Mouse (Mus musculus) myocyte (in vitro differentiated cells): Measurements from ENCODE around the gene Ddx46.

Experiments used
- CEBPB ChIP-seq: IDR thresholded peaks from 2 replicates; pipeline ENCODE4 v1.6.1; 2011; ENCODE audit warnings: mild to moderate bottlenecking, moderate library complexity; ENCODE audit not compliant: poor library complexity, insufficient read depth, severe bottlenecking
- E2F4 ChIP-seq: IDR thresholded peaks from one replicate; pipeline ENCODE4 v1.6.1; 2011; ENCODE audit warnings: mild to moderate bottlenecking, control low read depth, moderate library complexity; ENCODE audit not compliant: insufficient read depth
- MAX ChIP-seq: IDR thresholded peaks from one replicate; pipeline ENCODE4 v1.6.1; 2011; ENCODE audit warnings: low read depth, mild to moderate bottlenecking, control low read depth
- MYOD1 ChIP-seq, 3 experiments: IDR thresholded peaks; one replicate each; pipeline ENCODE4 v1.6.1; 2011; ENCODE audit warnings: control low read depth in 2 of 3, low read depth in 2 of 3, mild to moderate bottlenecking in 2 of 3, moderate library complexity in 1 of 3; ENCODE audit not compliant: insufficient read length in 2 of 3, control insufficient read depth in 1 of 3
- MYOG ChIP-seq, 3 experiments: IDR thresholded peaks; one replicate each; pipeline ENCODE4 v1.6.1; 2011; ENCODE audit warnings: control low read depth in 2 of 3, low read depth in 2 of 3, mild to moderate bottlenecking in 2 of 3; ENCODE audit not compliant: insufficient read length in 2 of 3, control insufficient read depth in 1 of 3, insufficient read depth in 1 of 3
- POLR2A ChIP-seq: IDR thresholded peaks from one replicate; pipeline ENCODE4 v1.6.1; 2011; ENCODE audit warnings: low read depth, mild to moderate bottlenecking, control low read depth, moderate library complexity; ENCODE audit not compliant: insufficient read length
- POLR2AphosphoS2 ChIP-seq: IDR thresholded peaks from one replicate; pipeline ENCODE4 v1.6.1; 2011; ENCODE audit warnings: low read depth, control low read depth; ENCODE audit not compliant: insufficient read length
- REST ChIP-seq: IDR thresholded peaks from one replicate; pipeline ENCODE4 v1.6.1; 2011; ENCODE audit warnings: mild to moderate bottlenecking, control low read depth, moderate library complexity; ENCODE audit not compliant: insufficient read depth, insufficient read length
- SRF ChIP-seq: IDR thresholded peaks from one replicate; pipeline ENCODE4 v1.6.1; 2011; ENCODE audit warnings: low read depth; ENCODE audit not compliant: control insufficient read depth, insufficient read length
- TCF12 ChIP-seq: IDR thresholded peaks from one replicate; pipeline ENCODE4 v1.6.1; 2011; ENCODE audit warnings: mild to moderate bottlenecking, control low read depth; ENCODE audit not compliant: poor library complexity, insufficient read depth, severe bottlenecking
- TCF3 ChIP-seq: IDR thresholded peaks from one replicate; pipeline ENCODE4 v1.6.1; 2011; ENCODE audit warnings: low read depth, control low read depth; ENCODE audit not compliant: insufficient read length
- USF1 ChIP-seq: IDR thresholded peaks from one replicate; pipeline ENCODE4 v1.6.1; 2011; ENCODE audit warnings: low read depth, mild to moderate bottlenecking, control low read depth, moderate library complexity

- no peak for TF ChIP-seq E2F4
- TF ChIP-seq POLR2AphosphoS2 = no peak
- no peak for TF ChIP-seq TCF12
- no peak for TF ChIP-seq POLR2A
- TF ChIP-seq CEBPB = no peak
- TF ChIP-seq MAX = no peak
- TF ChIP-seq USF1 = no peak
- no peak for TF ChIP-seq MYOD1 (IDR thresholded peaks at IDR 0.05; ENCODE audit: control insufficient read depth in 1 of 3, insufficient read length in 2 of 3, low read depth in 2 of 3)
- TF ChIP-seq SRF = no peak
- TF ChIP-seq TCF3 = no peak
- TF ChIP-seq REST = no peak
- TF ChIP-seq MYOG (IDR thresholded peaks at IDR 0.05; ENCODE audit: control insufficient read depth in 1 of 3, insufficient read depth in 1 of 3, insufficient read length in 2 of 3, low read depth in 2 of 3) = no peak
Measured at GRCm38 (mm10) chr13:55607624-55608006, 27.2 kb upstream of the Ddx46 start.
